Mouse (Mus musculus) bone marrow, adult 2 months (tissue): ENCODE measurements at regions not wholly inside any gene's neighbourhood (a gene's known extent, or its start where the extent isn't known, plus 50 kb on each side); places are given as distances from the start of the nearest gene placed in this dataset.

ENCODE experiments used
- CTCF ChIP-seq: fragments of 200-500 bp; IDR thresholded peaks from 2 replicates; pipeline ENCODE4 v1.5.1; 2011; ENCODE audit warnings: low read length, control low read depth; ENCODE audit not compliant: control insufficient read depth, insufficient read depth
- POLR2A ChIP-seq: fragments of 200-500 bp; IDR thresholded peaks from 2 replicates; pipeline ENCODE4 v1.6.1; 2011; ENCODE audit warnings: low read depth, mild to moderate bottlenecking, control low read depth, low read length, borderline replicate concordance; ENCODE audit not compliant: control insufficient read depth

DNA sequence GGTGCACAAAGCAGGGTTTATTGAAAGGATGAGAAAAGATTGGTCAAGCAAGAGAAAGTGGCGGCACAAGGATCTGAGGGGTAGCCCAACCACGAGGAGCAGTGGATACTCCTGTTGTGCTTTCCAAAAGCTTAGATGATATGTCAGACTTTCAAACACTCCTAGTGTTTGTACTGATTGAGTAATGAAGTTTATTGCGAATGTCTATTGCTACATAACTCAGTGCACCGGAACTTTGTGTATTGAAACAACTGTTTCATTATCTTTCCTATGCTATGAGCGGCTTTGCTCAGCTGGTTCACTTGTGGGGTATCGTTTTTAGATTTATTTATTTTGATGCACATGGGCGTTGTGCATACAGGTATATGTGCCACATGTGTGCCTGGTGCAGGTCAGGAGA, 90.5 kb upstream of the Mki67 start:
- TF ChIP-seq CTCF = no peak
- no peak for TF ChIP-seq POLR2A
